Mouse (Mus musculus) forebrain, embryonic 14.5 days (tissue): ENCODE measurements around the gene Ttll9. TPM values are rescaled to one million over a fixed set of nuclear protein-coding genes. Genes with fewer than 3 reads are reported as not detected.

Source experiments
- ATAC-seq: fragments of 200-750 bp; cut with Nextera tagmentation; 2 replicates; pipeline ENCODE4 v1.8.0; 2017; ENCODE audit warnings: mild to moderate bottlenecking, moderate library complexity
- DNase-seq: peaks from one replicate; pipeline ENCODE4 v3.0.0-alpha.2; 2015; ENCODE audit warnings: low spot score
- H3K27ac ChIP-seq: fragments of 300-500 bp; sonication (generic); 2 replicates; pipeline ENCODE4 v1.5.1; 2014; ENCODE audit warnings: low read depth, mild to moderate bottlenecking, control low read depth, low read length, moderate library complexity
- H3K27me3 ChIP-seq: fragments of 300-500 bp; sonication (generic); replicated peaks from 2 replicates; pipeline ENCODE4 v1.6.1; 2014; ENCODE audit warnings: low read length, control low read depth, mixed read lengths; ENCODE audit not compliant: control insufficient read depth, insufficient read depth
- H3K36me3 ChIP-seq: fragments of 300-500 bp; sonication (generic); 2 replicates; pipeline ENCODE4 v1.6.1; 2014; ENCODE audit warnings: low read length, control low read depth; ENCODE audit not compliant: control insufficient read depth, insufficient read depth
- H3K4me1 ChIP-seq: fragments of 300-500 bp; sonication (generic); 2 replicates; pipeline ENCODE4 v1.6.1; 2014; ENCODE audit warnings: antibody characterized with exemption, low read length, control low read depth; ENCODE audit not compliant: control insufficient read depth, insufficient read depth
- H3K4me2 ChIP-seq: fragments of 300-500 bp; sonication (generic); 2 replicates; pipeline ENCODE4 v1.6.1; 2014; ENCODE audit warnings: mild to moderate bottlenecking, control low read depth, low read length
- H3K4me3 ChIP-seq: fragments of 300-500 bp; sonication (generic); 2 replicates; pipeline ENCODE4 v1.5.1; 2014; ENCODE audit warnings: low read depth, low read length, control low read depth
- H3K9ac ChIP-seq: fragments of 300-500 bp; sonication (generic); 2 replicates; pipeline ENCODE4 v1.6.1; 2014; ENCODE audit warnings: mild to moderate bottlenecking, low read length, control low read depth, moderate library complexity
- H3K9me3 ChIP-seq: fragments of 300-500 bp; sonication (generic); replicated peaks from 2 replicates; pipeline ENCODE4 v1.6.1; 2016; ENCODE audit warnings: low read length, control low read depth, mixed read lengths; ENCODE audit not compliant: control insufficient read depth
- WGBS: fragments of 180-500 bp; shearing (Covaris S2); extraction: QIAGEN DNeasy Blood & Tissue Kit; methylation state at CpG from one replicate; pipeline ENCODE4 v1.1.7; 2014; 5-methylcytosine and 5-hydroxymethylcytosine counted together
- polyA plus RNA-seq: library from polyadenylated mRNA; unstranded; fragments of >200 nt; fragmentation: Nextera tagmentation; extraction: Ambion mirVana; gene quantifications from 2 replicates; pipeline ENCODE4 v1.2.1, GENCODE M21; 2014

The Ttll9 gene
- polyA plus RNA-seq, 1 experiment from 2014 or later, result 2.5 TPM

DNA sequence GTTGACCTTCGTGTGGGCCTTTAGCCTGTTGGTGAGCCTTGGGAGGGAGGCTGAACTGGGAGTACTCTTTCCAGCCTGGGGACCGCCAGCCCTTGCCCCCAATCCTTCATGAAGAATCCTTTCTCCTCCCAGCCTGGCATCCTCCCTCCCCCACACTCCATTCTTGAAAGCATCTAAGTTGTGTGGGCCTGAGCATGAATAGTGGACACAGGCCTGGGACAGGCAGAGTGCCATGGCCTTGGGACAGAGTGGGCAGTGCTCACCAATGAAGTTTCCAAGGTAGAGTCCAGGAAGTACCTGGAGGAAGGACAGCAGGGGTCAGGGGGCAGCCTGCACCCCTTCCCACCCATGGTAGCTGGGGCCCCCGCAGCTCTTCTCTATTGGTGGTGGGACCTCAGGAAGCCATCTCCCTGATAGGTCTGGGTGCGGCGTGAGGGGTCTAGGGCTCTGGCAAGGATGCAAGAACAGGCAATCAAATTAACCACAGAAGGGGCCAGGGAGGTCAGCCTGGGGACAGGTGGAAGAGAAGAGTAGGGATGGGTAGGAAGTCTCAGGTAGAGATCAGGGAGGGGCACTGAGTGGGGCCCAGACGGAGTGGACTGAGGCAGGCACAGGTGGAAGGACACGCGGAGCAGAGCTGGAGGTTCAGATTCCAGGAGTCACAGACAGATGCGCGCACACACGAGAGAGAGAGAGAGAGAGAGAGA, 11.8 kb upstream of the Ttll9 start:
- 41% methylated on average over 11 of the region's 11 CpGs for WGBS
- H3K9me3 ChIP-seq, result no peaks in the 10 kb centered on the region
- H3K9ac ChIP-seq, result peak overlapping the region; percentile 84; the same call in 1 of the 2 replicates
- no peaks in the 10 kb centered on the region for H3K36me3 ChIP-seq
- DNase-seq, result no peak
- H3K4me3 ChIP-seq, result peak overlapping the region; percentile 71
- H3K27me3 ChIP-seq, result peaks cover 3% of the 10 kb centered on the region; the same call in 1 of the 2 replicates
- no peak overlapping the region for H3K27ac ChIP-seq
- peaks cover 4% of the 10 kb centered on the region; the same call in 1 of the 2 replicates for H3K4me1 ChIP-seq
- peak overlapping the region; percentile 90 for H3K4me2 ChIP-seq
- no peak for ATAC-seq

DNA sequence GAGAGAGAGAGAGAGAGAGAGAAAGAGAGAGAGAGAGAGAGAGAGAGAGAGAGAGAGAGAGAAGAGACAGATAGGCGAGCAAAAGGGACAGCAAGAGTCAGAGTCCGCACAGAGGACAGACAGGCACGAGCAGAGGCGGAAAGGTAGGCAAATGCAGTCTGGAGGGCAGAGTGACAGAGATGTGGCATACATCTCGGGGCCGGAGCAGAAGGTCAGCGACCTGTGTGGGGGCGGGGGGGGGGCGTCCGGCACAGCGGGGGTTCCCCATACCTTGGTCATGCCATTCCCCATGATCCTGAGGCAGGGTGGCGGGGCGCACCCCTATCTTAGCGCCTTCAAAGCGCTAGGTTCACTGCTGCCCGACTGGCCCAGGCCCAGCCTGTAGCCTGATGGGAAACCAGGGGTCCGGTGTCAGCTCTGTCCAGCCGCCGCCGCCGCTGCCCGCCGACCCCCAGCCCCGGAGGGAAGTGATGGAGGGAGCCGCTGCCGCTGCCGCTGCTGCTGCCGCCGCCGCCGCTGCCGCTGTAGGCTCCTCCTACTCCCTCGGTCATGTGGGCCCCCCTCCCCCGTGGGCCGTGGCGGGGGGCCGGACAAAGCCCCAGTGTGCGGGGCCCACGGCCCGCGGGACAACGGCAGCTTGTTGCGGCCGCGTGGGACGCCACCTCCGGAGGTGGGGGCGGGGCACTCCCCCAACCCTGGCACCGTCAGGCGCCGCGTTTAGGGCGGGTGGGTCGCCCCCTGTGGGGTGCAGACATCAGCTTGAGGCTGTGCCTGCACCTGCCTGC, 11.0 kb upstream of the Ttll9 start, which contains the start of gene Dusp15:
TSS of gene Dusp15 (minus strand) at position 634 of the 785 bp plus-strand sequence.
- DNase-seq (peak; percentile 75), ATAC-seq (peak; percentile 83)
- peak within 1 kb of the TSS; percentile 90 for H3K4me2 ChIP-seq
- peak within 1 kb of the TSS; percentile 71 for H3K4me3 ChIP-seq
- peak within 1 kb of the TSS; percentile 44; the same call in 1 of the 2 replicates for H3K27ac ChIP-seq
- H3K27me3 ChIP-seq, result no peaks in the 10 kb centered on the region; the same call in 1 of the 2 replicates
- H3K4me1 ChIP-seq, result peaks cover 4% of the 10 kb centered on the region; the same call in 1 of the 2 replicates
- WGBS, result 1% methylated on average over 38 of the region's 54 CpGs
- H3K36me3 ChIP-seq, result no peaks in the 10 kb centered on the region
- peak within 1 kb of the TSS; percentile 84 for H3K9ac ChIP-seq
- H3K9me3 ChIP-seq, result no peaks in the 10 kb centered on the region

DNA sequence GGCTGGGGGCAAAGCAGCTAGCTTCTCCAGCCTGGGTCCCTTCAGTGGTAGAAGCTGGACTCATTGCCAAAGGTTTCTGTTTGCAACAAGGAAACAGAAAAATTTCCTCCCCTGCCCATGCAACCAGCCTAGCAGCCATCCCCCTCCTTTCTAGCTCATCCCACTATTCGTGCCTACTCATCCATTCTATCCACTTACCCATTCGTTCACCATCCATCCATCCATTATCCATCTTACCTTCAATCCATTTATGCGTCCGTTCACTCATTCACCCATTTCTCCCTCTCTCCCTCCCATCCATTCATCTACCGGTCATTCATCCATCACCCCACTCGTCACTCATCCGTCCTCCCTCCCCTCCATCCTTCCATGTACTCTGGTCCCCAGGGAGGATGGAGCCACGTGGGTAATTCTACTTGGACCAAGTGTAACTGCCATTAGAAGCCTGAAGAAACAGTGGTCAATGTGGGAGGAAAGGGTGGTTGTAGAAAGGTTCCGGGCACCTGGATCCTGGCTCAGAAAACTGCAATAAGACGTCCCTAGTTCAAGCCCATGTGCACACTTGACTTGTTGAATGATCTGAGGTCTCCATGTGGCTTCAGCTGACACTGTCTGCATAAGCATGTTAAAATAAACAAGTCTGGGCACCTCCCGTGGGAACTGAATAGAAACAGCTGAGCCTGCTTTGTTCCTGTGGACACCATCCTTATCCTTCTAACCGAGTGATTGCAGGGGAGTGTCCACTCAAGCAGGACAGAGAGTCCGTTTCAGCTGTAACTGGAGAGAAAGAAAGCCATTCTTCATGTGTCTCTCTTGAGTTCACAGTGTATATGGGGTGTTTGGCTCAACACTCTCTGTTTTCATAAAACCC, 10.2 kb upstream of the Ttll9 start:
- H3K4me1 ChIP-seq, result peaks cover 4% of the 10 kb centered on the region; the same call in 1 of the 2 replicates
- peak overlapping the region; percentile 90 for H3K4me2 ChIP-seq
- whole genome bisulfite sequencing, result 14% methylated on average over 13 of the region's 13 CpGs
- H3K36me3 ChIP-seq, result no peaks in the 10 kb centered on the region
- no peaks in the 10 kb centered on the region; the same call in 1 of the 2 replicates for H3K27me3 ChIP-seq
- ATAC-seq, result peak; percentile 15; the same call in 1 of the 2 replicates
- H3K9me3 ChIP-seq, result no peaks in the 10 kb centered on the region
- no peak for DNase-seq
- H3K27ac ChIP-seq, result peak overlapping the region; percentile 44; the same call in 1 of the 2 replicates
- H3K4me3 ChIP-seq, result peak overlapping the region; percentile 71
- peak overlapping the region; percentile 84 for H3K9ac ChIP-seq

DNA sequence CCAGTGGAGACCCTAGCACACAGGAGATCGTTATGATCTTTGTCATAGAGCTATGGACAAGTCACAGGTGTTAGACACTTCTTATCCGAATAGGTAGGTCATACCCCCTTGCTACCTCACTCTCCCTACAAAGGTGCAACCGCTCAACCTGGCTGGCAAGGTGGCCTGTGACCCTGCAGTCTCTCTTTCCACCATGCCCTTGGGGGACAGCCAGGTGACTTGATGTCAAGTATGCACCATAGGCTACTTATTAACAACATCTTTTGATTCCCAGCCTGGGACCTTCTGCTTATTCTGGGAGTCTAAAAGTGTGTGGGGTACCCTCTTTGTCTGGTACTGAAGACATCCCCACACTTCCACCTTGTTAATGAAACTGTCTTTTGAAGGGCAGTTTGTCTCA, 4.2 kb upstream of the Ttll9 start:
- ATAC-seq, result no peak
- 70% methylated on average over 3 of the region's 3 CpGs for WGBS
- Histone ChIP-seq H3K36me3 (no peaks in the 10 kb centered on the region), H3K4me2 (no peak overlapping the region), H3K27ac (no peak overlapping the region), H3K27me3 (no peaks in the 10 kb centered on the region; the same call in 1 of the 2 replicates), H3K4me3 (no peak overlapping the region), H3K9ac (no peak overlapping the region), H3K9me3 (no peaks in the 10 kb centered on the region), H3K4me1 (no peaks in the 10 kb centered on the region)
- DNase-seq, result no peak

DNA sequence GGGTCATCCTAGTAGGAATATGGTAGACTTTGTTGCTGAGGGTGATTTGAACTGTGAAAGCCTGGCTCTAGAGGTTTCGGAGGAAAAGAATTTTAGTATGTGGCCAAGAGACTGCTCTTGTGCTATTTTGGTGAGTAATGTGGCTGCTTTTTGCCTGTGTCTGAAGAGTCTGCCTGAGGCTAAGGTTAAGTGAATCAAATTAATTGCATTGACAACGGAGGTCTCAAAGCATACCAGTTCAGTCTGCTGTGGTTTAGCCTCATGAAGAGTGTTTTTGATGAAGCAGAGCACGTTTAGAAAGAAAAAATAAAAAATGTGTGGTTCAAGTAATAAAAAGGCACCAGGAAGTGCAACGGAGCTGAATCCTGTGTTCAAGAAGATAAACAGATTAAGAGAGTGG, 3.3 kb downstream of the Ttll9 start:
- Histone ChIP-seq H3K4me2 (no peak overlapping the region), H3K27ac (no peak overlapping the region), H3K4me1 (no peaks in the 10 kb centered on the region), H3K27me3 (no peaks in the 10 kb centered on the region), H3K9ac (no peak overlapping the region), H3K4me3 (no peak overlapping the region), H3K9me3 (no peaks in the 10 kb centered on the region), H3K36me3 (no peaks in the 10 kb centered on the region)
- 77% methylated on average over 4 of the region's 4 CpGs for WGBS
- ATAC-seq (no peak), DNase-seq (no peak)

DNA sequence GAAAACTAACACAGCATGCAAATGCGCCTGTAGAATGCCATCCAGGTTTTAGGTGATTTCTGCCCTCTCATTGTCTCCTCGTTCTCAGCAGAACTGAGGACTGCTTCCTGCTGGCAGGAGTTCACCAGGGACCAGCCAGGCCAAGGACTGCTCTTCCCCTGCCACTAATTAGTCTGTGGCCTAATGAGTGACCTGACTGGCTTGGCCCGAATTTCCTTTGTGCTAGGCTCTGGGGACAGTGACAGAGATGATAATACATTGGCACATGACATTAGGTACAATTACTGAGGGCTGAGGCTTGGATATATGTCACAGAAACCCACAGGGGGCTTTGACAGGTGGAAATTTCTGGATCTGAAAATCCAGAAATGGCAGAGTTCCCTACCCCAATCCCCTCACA, 14.7 kb downstream of the Ttll9 start:
- Histone ChIP-seq H3K4me2 (no peak overlapping the region), H3K4me1 (no peaks in the 10 kb centered on the region), H3K27ac (no peak overlapping the region), H3K9ac (no peak overlapping the region), H3K4me3 (no peak overlapping the region), H3K9me3 (no peaks in the 10 kb centered on the region), H3K36me3 (no peaks in the 10 kb centered on the region), H3K27me3 (no peaks in the 10 kb centered on the region)
- DNase-seq (no peak), ATAC-seq (no peak)
- WGBS, result 41% methylated on average over 3 of the region's 3 CpGs

DNA sequence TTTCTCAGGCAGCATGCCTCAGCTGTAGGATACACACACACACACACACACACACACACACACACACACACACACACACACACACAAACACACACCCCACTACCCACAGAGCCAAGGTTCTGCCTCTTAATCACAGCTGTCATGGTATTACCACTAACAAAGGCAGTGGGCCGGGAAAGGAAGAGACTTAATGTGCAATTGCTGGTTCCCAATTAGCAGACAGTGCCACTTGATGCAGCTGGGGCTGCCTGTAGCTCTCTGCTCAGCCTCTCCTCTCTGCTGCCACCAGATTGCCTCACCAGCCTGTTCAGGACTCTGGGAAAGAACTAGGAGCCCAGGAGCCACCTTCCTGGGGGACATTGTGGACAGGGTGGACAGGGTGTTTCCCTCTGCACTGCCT, 23.3 kb downstream of the Ttll9 start:
- WGBS, result 0% methylated on average over 1 of the region's 1 CpGs
- no peaks in the 10 kb centered on the region for H3K27me3 ChIP-seq
- no peak overlapping the region for H3K4me3 ChIP-seq
- no peaks in the 10 kb centered on the region for H3K4me1 ChIP-seq
- H3K36me3 ChIP-seq, result no peaks in the 10 kb centered on the region
- peak; percentile 80 for DNase-seq
- no peak overlapping the region for H3K27ac ChIP-seq
- no peak overlapping the region for H3K4me2 ChIP-seq
- peak; percentile 91 for ATAC-seq
- H3K9me3 ChIP-seq, result no peaks in the 10 kb centered on the region
- no peak overlapping the region for H3K9ac ChIP-seq

DNA sequence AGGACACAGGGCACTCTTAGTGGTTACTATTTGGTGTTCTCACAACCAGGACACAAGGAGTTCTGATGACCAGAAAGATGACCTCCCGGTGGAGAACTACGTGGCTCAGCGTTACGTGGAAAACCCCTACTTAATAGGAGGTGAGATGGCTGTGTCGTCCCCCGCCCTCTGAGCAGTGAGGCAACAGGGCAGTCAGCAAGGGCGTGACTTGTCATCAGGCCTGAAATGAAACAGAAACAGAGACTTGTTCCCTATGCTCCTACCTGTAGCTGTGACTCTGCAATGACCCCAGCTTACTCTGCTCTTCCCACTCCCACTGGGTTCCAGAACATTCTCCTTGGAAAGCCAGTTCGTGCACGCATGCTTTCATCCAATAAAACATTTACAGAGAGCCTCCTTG, 29.2 kb downstream of the Ttll9 start:
- ATAC-seq, result no peak
- no peaks in the 10 kb centered on the region for H3K9me3 ChIP-seq
- no peak overlapping the region for H3K4me2 ChIP-seq
- no peaks in the 10 kb centered on the region for H3K36me3 ChIP-seq
- no peak overlapping the region for H3K4me3 ChIP-seq
- H3K4me1 ChIP-seq, result no peaks in the 10 kb centered on the region
- WGBS, result 93% methylated on average over 9 of the region's 9 CpGs
- H3K9ac ChIP-seq, result no peak overlapping the region
- no peak for DNase-seq
- no peak overlapping the region for H3K27ac ChIP-seq
- no peaks in the 10 kb centered on the region for H3K27me3 ChIP-seq
